In genomic region chr16:91406585-91407220, GRCm38 (mm10) we compare ENCODE assay signal across 7 mouse cellular contexts. TPM values are rescaled to one million over a fixed set of nuclear protein-coding genes. Genes with fewer than 3 reads are reported as not detected.
DNase-seq lines count a peak whose midpoint lies in the region; ATAC-seq and TF ChIP-seq lines count a peak whose summit lies in the region.

No protein-coding gene starts in this region.

- peak overlapping the region; percentile 78 for H3K27ac ChIP-seq in embryonic facial prominence, embryonic 10.5 days (replicated peaks)
- H3K27ac ChIP-seq in heart, embryonic 12.5 days (ENCODE audit: poor library complexity, severe bottlenecking), result peak overlapping the region; percentile 82
- peak overlapping the region; percentile 62; the same call in 1 of the 2 replicates for H3K27ac ChIP-seq in kidney, embryonic 14.5 days (ENCODE audit: low read depth, low read length)
- H3K27ac ChIP-seq in lung, postnatal 0 days (ENCODE audit: low read length), result peak overlapping the region; percentile 90
- no peak overlapping the region for H3K27ac ChIP-seq in neural tube, embryonic 14.5 days (ENCODE audit: low read depth, low read length)

- H3K4me1 ChIP-seq in embryonic facial prominence, embryonic 10.5 days, result peaks cover 25% of the 10 kb centered on the region
- peaks cover 36% of the 10 kb centered on the region for H3K4me1 ChIP-seq in heart, embryonic 12.5 days (replicated peaks)
- H3K4me1 ChIP-seq in kidney, embryonic 14.5 days (ENCODE audit: control insufficient read depth, insufficient read depth, low read length), result no peaks in the 10 kb centered on the region
- H3K4me1 ChIP-seq in lung, postnatal 0 days (ENCODE audit: insufficient read depth, low read depth, low read length), result peaks cover 11% of the 10 kb centered on the region; the same call in 1 of the 2 replicates
- no peaks in the 10 kb centered on the region; the same call in 1 of the 2 replicates for H3K4me1 ChIP-seq in neural tube, embryonic 14.5 days (ENCODE audit: control insufficient read depth, insufficient read depth, low read length)

- 0 out of 2 replicates have a peak, but pooled peaks have one; percentile 11 for TF ChIP-seq CTCF in lung, postnatal 0 days (IDR thresholded peaks at IDR 0.05)

- ATAC-seq in heart, embryonic 12.5 days (ENCODE audit: insufficient number of reproducible peaks, low FRiP score), result peak; percentile 59
- ATAC-seq in kidney, embryonic 14.5 days (ENCODE audit: low FRiP score, low TSS enrichment), result no peak
- ATAC-seq in lung, postnatal 0 days, result peak; percentile 34
- peak; percentile 54; the same call in 1 of the 2 replicates for ATAC-seq in neural tube, embryonic 14.5 days (ENCODE audit: low read depth)

- DNase-seq in urinary bladder, postnatal 14 days (ENCODE audit: low spot score), result peak; percentile 34
- DNase-seq in urinary bladder, adult 2 months (ENCODE audit: low spot score), result no peak
- DNase-seq in embryonic facial prominence, embryonic 10.5 days (ENCODE audit: low spot score), result no peak
- peak; percentile 83 for DNase-seq in lung, postnatal 0 days (ENCODE audit: low spot score)

- peak overlapping the region; percentile 64 for H3K4me3 ChIP-seq in embryonic facial prominence, embryonic 10.5 days
- peak overlapping the region; percentile 73 for H3K4me3 ChIP-seq in heart, embryonic 12.5 days
- peak overlapping the region; percentile 78 for H3K4me3 ChIP-seq in kidney, embryonic 14.5 days (ENCODE audit: low read length)
- H3K4me3 ChIP-seq in lung, postnatal 0 days (ENCODE audit: low read depth, low read length), result peak overlapping the region; percentile 66
- H3K4me3 ChIP-seq in neural tube, embryonic 14.5 days (ENCODE audit: low read depth, low read length), result peak overlapping the region; percentile 54

- TF ChIP-seq EP300 in lung, postnatal 0 days (IDR thresholded peaks at IDR 0.05), result no peak

- H3K9me3 ChIP-seq in embryonic facial prominence, embryonic 10.5 days, result no peaks in the 10 kb centered on the region
- no peaks in the 10 kb centered on the region for H3K9me3 ChIP-seq in heart, embryonic 12.5 days (replicated peaks)
- H3K9me3 ChIP-seq in kidney, embryonic 14.5 days (ENCODE audit: control insufficient read depth, low read length), result no peaks in the 10 kb centered on the region
- no peaks in the 10 kb centered on the region for H3K9me3 ChIP-seq in lung, postnatal 0 days (ENCODE audit: low read length)
- no peaks in the 10 kb centered on the region for H3K9me3 ChIP-seq in neural tube, embryonic 14.5 days (ENCODE audit: control insufficient read depth, low read length)

- peak overlapping the region; percentile 83 for H3K4me2 ChIP-seq in heart, embryonic 12.5 days
- peak overlapping the region; percentile 98 for H3K4me2 ChIP-seq in kidney, embryonic 14.5 days (replicated peaks; ENCODE audit: low read depth, low read length)
- H3K4me2 ChIP-seq in lung, postnatal 0 days (replicated peaks; ENCODE audit: low read depth, low read length), result peak overlapping the region; percentile 70
- H3K4me2 ChIP-seq in neural tube, embryonic 14.5 days (ENCODE audit: low read depth, low read length), result peak overlapping the region; percentile 95

- 2% methylated on average over 13 of the region's 13 CpGs for WGBS in embryonic facial prominence, embryonic 10.5 days
- 1% methylated on average over 13 of the region's 13 CpGs for WGBS in heart, embryonic 12.5 days
- WGBS in kidney, embryonic 14.5 days, result 3% methylated on average over 13 of the region's 13 CpGs
- 2% methylated on average over 9 of the region's 13 CpGs for WGBS in lung, postnatal 0 days
- 1% methylated on average over 13 of the region's 13 CpGs for WGBS in neural tube, embryonic 14.5 days

- peaks cover 4% of the 10 kb centered on the region; the same call in 1 of the 2 replicates for H3K27me3 ChIP-seq in embryonic facial prominence, embryonic 10.5 days (replicated peaks; ENCODE audit: low read depth, poor library complexity, severe bottlenecking)
- no peaks in the 10 kb centered on the region for H3K27me3 ChIP-seq in heart, embryonic 12.5 days (replicated peaks)
- H3K27me3 ChIP-seq in kidney, embryonic 14.5 days (ENCODE audit: control insufficient read depth, insufficient read depth, low read length), result no peaks in the 10 kb centered on the region
- H3K27me3 ChIP-seq in lung, postnatal 0 days (replicated peaks; ENCODE audit: insufficient read depth, low read length), result no peaks in the 10 kb centered on the region
- H3K27me3 ChIP-seq in neural tube, embryonic 14.5 days (ENCODE audit: control insufficient read depth, insufficient read depth, low read length), result no peaks in the 10 kb centered on the region

- peaks cover 30% of the 10 kb centered on the region for H3K36me3 ChIP-seq in embryonic facial prominence, embryonic 10.5 days (replicated peaks)
- H3K36me3 ChIP-seq in heart, embryonic 12.5 days, result peaks cover 37% of the 10 kb centered on the region
- peaks cover 12% of the 10 kb centered on the region for H3K36me3 ChIP-seq in kidney, embryonic 14.5 days (ENCODE audit: control insufficient read depth, insufficient read depth, low read length)
- peaks cover 7% of the 10 kb centered on the region; the same call in 1 of the 2 replicates for H3K36me3 ChIP-seq in lung, postnatal 0 days (ENCODE audit: insufficient read depth, low read length)
- H3K36me3 ChIP-seq in neural tube, embryonic 14.5 days (ENCODE audit: control insufficient read depth, insufficient read depth, low read length), result no peaks in the 10 kb centered on the region

- H3K9ac ChIP-seq in heart, embryonic 12.5 days, result peak overlapping the region; percentile 88
- peak overlapping the region; percentile 86 for H3K9ac ChIP-seq in kidney, embryonic 14.5 days (ENCODE audit: low read depth, low read length)
- H3K9ac ChIP-seq in lung, postnatal 0 days (replicated peaks; ENCODE audit: low read depth), result peak overlapping the region; percentile 68
- peak overlapping the region; percentile 76 for H3K9ac ChIP-seq in neural tube, embryonic 14.5 days (replicated peaks; ENCODE audit: low read depth, low read length)

RNA-seq across cellular contexts. Expression of gene Il10rb, which starts 0.7 kb away (rescaled TPM):
- 52.4 and 54.7 TPM in 2 replicates for polyA plus RNA-seq in urinary bladder, adult 2 months (2012; rRNA removed)
- 7.8 and 8.9 TPM in 2 replicates for polyA plus RNA-seq in embryonic facial prominence, embryonic 10.5 days (2016; fragmentation: Nextera tagmentation; extraction: Ambion mirVana)
- polyA plus RNA-seq in heart, embryonic 12.5 days (2016; fragmentation: Nextera tagmentation; extraction: Ambion mirVana), result 40.1 and 42.6 TPM in 2 replicates
- polyA plus RNA-seq in kidney, embryonic 14.5 days (2014; fragmentation: Nextera tagmentation; extraction: Ambion mirVana), result 17.4 and 21.3 TPM in 2 replicates
- 90.5 and 106 TPM in 2 replicates for polyA plus RNA-seq in lung, postnatal 0 days (2015; fragmentation: Nextera tagmentation; extraction: Ambion mirVana)
- 7.1 and 13.7 TPM in 2 replicates for polyA plus RNA-seq in neural tube, embryonic 14.5 days (2014; fragmentation: Nextera tagmentation; extraction: Ambion mirVana)

RNA-seq across cellular contexts. Expression of gene Gm21970, which starts 15.2 kb away (rescaled TPM):
- 0.26 TPM in 1 of 2 replicates, not detected in the other for polyA plus RNA-seq in urinary bladder, adult 2 months (2012; rRNA removed)
- not detected in 2 replicates for polyA plus RNA-seq in embryonic facial prominence, embryonic 10.5 days (2016; fragmentation: Nextera tagmentation; extraction: Ambion mirVana)
- not detected in 2 replicates for polyA plus RNA-seq in heart, embryonic 12.5 days (2016; fragmentation: Nextera tagmentation; extraction: Ambion mirVana)
- not detected in 2 replicates for polyA plus RNA-seq in kidney, embryonic 14.5 days (2014; fragmentation: Nextera tagmentation; extraction: Ambion mirVana)
- polyA plus RNA-seq in lung, postnatal 0 days (2015; fragmentation: Nextera tagmentation; extraction: Ambion mirVana), result 0.45 TPM in 1 of 2 replicates, not detected in the other
- polyA plus RNA-seq in neural tube, embryonic 14.5 days (2014; fragmentation: Nextera tagmentation; extraction: Ambion mirVana), result not detected in 2 replicates

RNA-seq across cellular contexts. Expression of gene Ifnar2, which starts 34.1 kb away (rescaled TPM):
- polyA plus RNA-seq in urinary bladder, adult 2 months (2012; rRNA removed), result 57.9 and 68.6 TPM in 2 replicates
- polyA plus RNA-seq in embryonic facial prominence, embryonic 10.5 days (2016; fragmentation: Nextera tagmentation; extraction: Ambion mirVana), result 29.7 and 31.0 TPM in 2 replicates
- 51.3 and 52.2 TPM in 2 replicates for polyA plus RNA-seq in heart, embryonic 12.5 days (2016; fragmentation: Nextera tagmentation; extraction: Ambion mirVana)
- 43.7 and 47.2 TPM in 2 replicates for polyA plus RNA-seq in kidney, embryonic 14.5 days (2014; fragmentation: Nextera tagmentation; extraction: Ambion mirVana)
- polyA plus RNA-seq in lung, postnatal 0 days (2015; fragmentation: Nextera tagmentation; extraction: Ambion mirVana), result 94.1 and 104 TPM in 2 replicates
- 33.8 and 40.6 TPM in 2 replicates for polyA plus RNA-seq in neural tube, embryonic 14.5 days (2014; fragmentation: Nextera tagmentation; extraction: Ambion mirVana)

Comparison
In these comparisons a context has a peak if more than half of its experiments do, and no peak if none do; other contexts are left out.
1. DNase-seq: peak in urinary bladder, postnatal 14 days (single experiment) and lung, postnatal 0 days (single experiment); none in urinary bladder, adult 2 months (single experiment) and embryonic facial prominence, embryonic 10.5 days (single experiment).
2. Peak in every context shown above with its lines, with median percentiles within 50 percentile points of each other: H3K4me3 ChIP-seq, H3K4me2 ChIP-seq and H3K9ac ChIP-seq.